Mouse (Mus musculus): ENCODE data around the gene Dbx2. TPM values are rescaled to one million over a fixed set of nuclear protein-coding genes. Genes with fewer than 3 reads are reported as not detected.
A peak's percentile ranks its signal among the peaks of the same experiment; 100 is the strongest.

Gene Dbx2
- polyA plus RNA-seq, 1 experiment from 2014 or later: not detected

DNA sequence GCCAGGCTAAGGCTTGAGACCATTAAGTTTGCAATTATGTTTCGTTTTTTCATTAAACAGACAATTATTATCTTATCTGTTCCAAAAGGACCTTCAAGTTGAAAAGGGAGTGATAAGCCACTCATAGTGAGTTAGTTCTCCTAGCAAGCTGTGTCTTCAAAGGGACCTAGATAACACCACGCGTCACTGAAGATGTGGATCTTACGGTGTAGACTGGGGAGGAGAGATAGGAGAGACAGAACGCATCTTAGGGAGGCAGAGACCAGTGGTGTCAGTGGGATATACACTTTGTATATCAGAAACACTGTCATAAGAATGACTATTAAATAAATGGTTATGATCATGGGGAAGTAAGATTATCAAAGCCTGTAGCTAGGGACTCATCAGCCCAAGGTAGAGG is 4.6 kb upstream of the Dbx2 start:
- WGBS: 89% methylated on average over 5 of the region's 5 CpGs
- no peak overlapping the region for H3K27ac ChIP-seq
- no peaks in the 10 kb centered on the region for H3K4me1 ChIP-seq
- H3K4me2 ChIP-seq: no peak overlapping the region
- no peak overlapping the region for H3K4me3 ChIP-seq
- H3K9me3 ChIP-seq (replicated peaks): no peaks in the 10 kb centered on the region
- H3K9ac ChIP-seq: no peak overlapping the region
- no peak for ATAC-seq
- H3K27me3 ChIP-seq: peaks cover 10% of the 10 kb centered on the region
- H3K36me3 ChIP-seq (ENCODE audit: poor library complexity, severe bottlenecking): no peaks in the 10 kb centered on the region

DNA sequence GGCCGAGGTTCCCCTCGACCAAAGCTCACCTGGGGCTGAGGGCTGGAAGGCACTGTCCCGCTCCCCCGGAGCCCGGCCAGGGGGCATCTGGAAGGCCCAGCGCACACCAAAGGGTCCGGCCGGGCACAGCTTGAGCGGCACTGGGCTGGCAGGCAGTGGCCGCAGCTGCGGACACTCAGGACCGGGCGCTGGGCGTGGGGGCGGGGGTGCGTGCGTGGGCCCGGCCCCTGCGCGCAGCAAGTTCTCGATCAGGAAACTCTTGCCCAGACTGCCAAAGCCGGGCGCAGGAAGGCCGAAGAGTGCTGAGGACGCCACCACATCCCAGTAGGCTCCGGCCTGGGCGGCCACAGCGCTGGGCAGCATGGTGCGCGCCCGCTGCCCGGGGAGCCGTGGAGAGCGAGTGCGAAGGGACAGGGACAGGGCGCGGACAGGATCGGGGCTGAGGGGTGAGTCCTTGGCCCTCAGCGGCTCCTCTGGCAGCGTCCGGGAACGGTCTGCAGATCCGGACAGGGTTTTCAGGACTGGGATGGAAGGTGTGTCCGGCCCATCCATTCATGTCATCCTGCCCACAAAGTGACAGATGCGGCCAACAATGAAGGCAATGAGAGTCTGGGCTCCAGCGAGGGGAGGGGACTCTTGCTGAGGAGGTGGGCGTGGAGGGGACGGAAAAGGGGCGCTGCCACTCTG is 1.4 kb downstream of the Dbx2 start:
- H3K27ac ChIP-seq: no peak overlapping the region
- H3K4me2 ChIP-seq: peak overlapping the region; percentile 68
- peaks cover 68% of the 10 kb centered on the region for H3K27me3 ChIP-seq
- 0 out of 2 replicates have a peak, but pooled peaks have one; percentile 36 for ATAC-seq
- H3K4me1 ChIP-seq: peaks cover 24% of the 10 kb centered on the region
- WGBS: 3% methylated on average over 48 of the region's 49 CpGs
- no peaks in the 10 kb centered on the region for H3K9me3 ChIP-seq (replicated peaks)
- peak overlapping the region; percentile 41 for H3K4me3 ChIP-seq
- H3K36me3 ChIP-seq (ENCODE audit: poor library complexity, severe bottlenecking): no peaks in the 10 kb centered on the region
- H3K9ac ChIP-seq: peak overlapping the region; percentile 50; the same call in 1 of the 2 replicates

DNA sequence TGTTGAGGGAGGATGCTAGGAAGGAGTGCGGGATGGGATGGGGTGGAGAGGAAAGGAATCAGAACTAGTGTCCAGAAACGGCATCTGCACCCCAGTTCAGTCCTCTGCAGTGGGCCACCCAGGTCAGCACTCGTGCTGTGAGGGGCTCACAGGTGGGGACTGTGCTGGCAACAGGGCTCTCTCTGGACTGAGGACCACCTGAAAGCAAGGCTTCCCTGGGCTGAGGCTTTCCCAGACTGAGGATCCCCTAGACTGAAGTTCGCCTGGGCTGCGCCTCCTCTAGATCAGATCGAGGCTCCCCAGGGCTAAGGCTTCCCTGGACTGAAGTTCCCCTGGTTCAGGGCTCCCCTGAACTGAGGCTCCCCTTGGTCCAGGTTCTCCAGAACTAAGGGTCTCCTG is 1.9 kb downstream of the Dbx2 start:
- peak overlapping the region; percentile 50; the same call in 1 of the 2 replicates for H3K9ac ChIP-seq
- peak overlapping the region; percentile 68 for H3K4me2 ChIP-seq
- H3K36me3 ChIP-seq (ENCODE audit: poor library complexity, severe bottlenecking): no peaks in the 10 kb centered on the region
- H3K4me3 ChIP-seq: peak overlapping the region; percentile 41
- 0 out of 2 replicates have a peak, but pooled peaks have one; percentile 13 for ATAC-seq
- WGBS: 5% methylated on average over 6 of the region's 6 CpGs
- peaks cover 67% of the 10 kb centered on the region for H3K27me3 ChIP-seq
- no peaks in the 10 kb centered on the region for H3K9me3 ChIP-seq (replicated peaks)
- no peak overlapping the region for H3K27ac ChIP-seq
- peaks cover 24% of the 10 kb centered on the region for H3K4me1 ChIP-seq

DNA sequence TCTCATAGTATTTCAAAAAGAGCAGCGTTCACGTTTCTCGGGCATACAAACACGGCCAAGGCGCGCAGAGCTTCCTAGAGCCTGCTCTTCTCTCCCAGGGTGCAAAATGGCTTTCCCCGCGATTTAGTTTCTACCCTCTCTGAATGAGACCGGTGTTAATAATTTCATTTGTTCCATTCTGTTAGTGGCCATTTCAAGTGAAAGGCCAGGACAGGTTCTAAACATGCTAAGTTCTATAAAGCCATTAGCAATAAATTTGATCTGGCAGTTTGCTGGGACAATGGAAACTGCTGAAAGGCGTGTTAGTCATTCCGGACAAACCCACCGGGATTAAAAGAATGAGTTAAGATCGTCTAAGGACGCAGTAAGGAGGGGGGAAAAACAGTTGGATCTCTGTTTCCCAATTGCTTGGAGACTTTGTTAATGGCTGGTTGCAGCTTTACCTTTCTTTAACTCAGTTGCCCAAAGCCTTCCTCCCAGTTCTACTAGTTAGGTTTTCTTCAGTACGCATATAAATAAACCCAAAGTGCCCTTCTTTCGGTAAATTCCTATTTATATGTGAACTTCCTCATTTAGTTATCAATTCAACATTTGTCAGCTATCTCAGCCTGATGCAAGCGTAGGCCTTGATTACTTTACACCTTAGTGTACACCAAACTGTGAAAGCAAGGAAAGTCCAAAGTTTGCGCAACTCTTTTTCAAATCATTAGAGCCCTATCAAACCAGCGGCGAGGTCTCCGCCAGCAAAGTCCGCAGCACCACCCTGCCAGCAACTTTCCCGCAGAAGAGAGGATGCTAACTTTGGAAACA is 2.7 kb downstream of the Dbx2 start:
- peaks cover 69% of the 10 kb centered on the region for H3K27me3 ChIP-seq
- no peak overlapping the region for H3K9ac ChIP-seq
- 2% methylated on average over 23 of the region's 23 CpGs for WGBS
- H3K27ac ChIP-seq: no peak overlapping the region
- H3K36me3 ChIP-seq (ENCODE audit: poor library complexity, severe bottlenecking): no peaks in the 10 kb centered on the region
- H3K9me3 ChIP-seq (replicated peaks): no peaks in the 10 kb centered on the region
- peak overlapping the region; percentile 15; the same call in 1 of the 2 replicates for H3K4me2 ChIP-seq
- no peak overlapping the region for H3K4me3 ChIP-seq
- no peak for ATAC-seq
- H3K4me1 ChIP-seq: peaks cover 24% of the 10 kb centered on the region

DNA sequence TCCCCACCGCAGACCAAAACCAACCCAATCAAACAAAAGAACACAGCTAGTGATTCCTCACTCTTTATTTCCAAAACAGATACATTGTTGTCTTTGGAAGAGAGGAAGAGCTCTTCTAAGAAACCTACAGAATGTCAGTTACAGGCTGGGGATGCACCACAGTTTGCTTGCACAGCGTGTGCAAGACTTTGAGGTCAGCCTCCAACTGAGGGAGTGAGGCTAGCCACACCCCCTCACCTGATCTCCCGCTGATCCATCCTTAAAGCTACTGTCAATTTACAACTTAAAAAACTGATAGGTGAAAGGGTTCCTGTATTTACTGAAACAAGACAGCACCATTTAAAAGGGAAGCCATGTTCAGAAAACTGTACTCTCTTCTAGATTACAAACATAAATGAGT is 3.9 kb downstream of the Dbx2 start:
- H3K27me3 ChIP-seq: peaks cover 81% of the 10 kb centered on the region
- no peak overlapping the region for H3K4me2 ChIP-seq
- no peak overlapping the region for H3K27ac ChIP-seq
- H3K9ac ChIP-seq: no peak overlapping the region
- no peak overlapping the region for H3K4me3 ChIP-seq
- 8% methylated on average over 3 of the region's 3 CpGs for WGBS
- H3K9me3 ChIP-seq (replicated peaks): no peaks in the 10 kb centered on the region
- no peaks in the 10 kb centered on the region for H3K36me3 ChIP-seq (ENCODE audit: poor library complexity, severe bottlenecking)
- ATAC-seq: no peak
- peaks cover 24% of the 10 kb centered on the region for H3K4me1 ChIP-seq

DNA sequence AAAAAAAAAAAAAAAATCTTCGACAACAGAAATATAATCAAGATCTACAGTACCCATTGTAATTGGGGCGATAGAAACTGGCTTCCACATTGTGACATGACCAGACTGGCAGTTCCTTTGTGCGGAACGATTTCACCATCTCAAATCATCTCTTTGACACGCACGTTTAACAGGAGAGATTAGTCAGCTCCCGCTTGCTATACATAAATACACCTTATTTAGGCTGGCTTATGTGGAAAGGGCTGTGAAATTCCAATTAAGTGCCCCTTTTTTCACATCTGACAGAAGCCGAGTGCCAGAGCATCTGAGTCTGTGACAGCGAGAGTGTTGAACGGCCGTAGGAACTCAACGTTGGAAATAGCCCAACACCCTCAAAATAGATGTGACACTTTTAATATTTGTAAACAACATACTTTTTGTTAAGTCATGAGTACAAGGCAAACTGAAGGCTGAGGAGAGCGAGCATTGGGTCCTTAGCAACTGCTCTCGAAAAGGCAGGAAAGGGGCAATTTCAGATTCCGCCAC is 12.2 kb downstream of the Dbx2 start:
- no peaks in the 10 kb centered on the region for H3K36me3 ChIP-seq (ENCODE audit: poor library complexity, severe bottlenecking)
- 0 out of 2 replicates have a peak overlapping the region, but pooled peaks have one; percentile 8 for H3K4me2 ChIP-seq
- no peaks in the 10 kb centered on the region for H3K9me3 ChIP-seq (replicated peaks)
- H3K27me3 ChIP-seq: peaks cover 74% of the 10 kb centered on the region
- no peak overlapping the region for H3K9ac ChIP-seq
- H3K4me1 ChIP-seq: peaks cover 37% of the 10 kb centered on the region
- no peak for ATAC-seq
- 20% methylated on average over 15 of the region's 15 CpGs for WGBS
- no peak overlapping the region for H3K27ac ChIP-seq
- H3K4me3 ChIP-seq: no peak overlapping the region

DNA sequence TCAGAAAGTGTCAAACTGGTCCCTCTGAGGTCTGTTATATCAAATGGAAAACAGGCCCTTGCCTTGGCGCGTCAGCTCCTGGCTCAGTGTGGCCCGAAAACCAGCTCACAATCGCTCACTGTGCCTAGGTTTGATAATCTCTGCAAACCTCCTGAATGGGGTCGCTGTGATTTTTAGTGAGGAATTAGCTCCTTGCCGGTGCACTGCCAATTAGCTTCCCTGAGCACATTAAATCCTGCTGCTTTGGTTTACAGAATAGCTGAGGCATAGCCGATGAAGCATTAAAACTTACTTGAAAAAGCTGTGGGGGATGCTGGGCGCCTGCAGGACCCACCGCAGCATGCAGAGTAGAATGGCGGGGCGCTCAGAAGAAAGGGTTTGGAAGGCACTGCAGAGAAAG is 15.4 kb downstream of the Dbx2 start:
- peak; percentile 86 for ATAC-seq
- Histone ChIP-seq H3K36me3 (ENCODE audit: poor library complexity, severe bottlenecking) (no peaks in the 10 kb centered on the region), H3K4me3 (no peak overlapping the region), H3K27ac (no peak overlapping the region), H3K9me3 (replicated peaks) (no peaks in the 10 kb centered on the region), H3K27me3 (peaks cover 68% of the 10 kb centered on the region), H3K4me2 (peak overlapping the region; percentile 43), H3K4me1 (peaks cover 37% of the 10 kb centered on the region), H3K9ac (no peak overlapping the region)
- under 1% methylated on average over 11 of the region's 11 CpGs for WGBS

DNA sequence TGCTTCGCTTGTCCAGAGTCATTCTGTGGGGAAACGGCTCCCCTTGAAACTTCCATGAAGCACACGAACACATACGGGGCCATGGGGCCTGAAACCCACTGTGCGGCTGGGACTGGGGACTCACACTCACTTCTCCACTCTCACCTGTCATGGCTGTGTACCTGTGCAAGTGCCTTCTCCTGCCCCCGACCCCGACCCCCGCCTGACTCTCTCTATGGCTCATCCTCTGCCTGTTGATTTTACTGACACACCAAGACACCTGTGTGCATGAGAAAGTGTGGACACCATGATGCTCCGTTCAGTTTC is 16.0 kb downstream of the Dbx2 start:
- peak; percentile 37; the same call in 1 of the 2 replicates for ATAC-seq

DNA sequence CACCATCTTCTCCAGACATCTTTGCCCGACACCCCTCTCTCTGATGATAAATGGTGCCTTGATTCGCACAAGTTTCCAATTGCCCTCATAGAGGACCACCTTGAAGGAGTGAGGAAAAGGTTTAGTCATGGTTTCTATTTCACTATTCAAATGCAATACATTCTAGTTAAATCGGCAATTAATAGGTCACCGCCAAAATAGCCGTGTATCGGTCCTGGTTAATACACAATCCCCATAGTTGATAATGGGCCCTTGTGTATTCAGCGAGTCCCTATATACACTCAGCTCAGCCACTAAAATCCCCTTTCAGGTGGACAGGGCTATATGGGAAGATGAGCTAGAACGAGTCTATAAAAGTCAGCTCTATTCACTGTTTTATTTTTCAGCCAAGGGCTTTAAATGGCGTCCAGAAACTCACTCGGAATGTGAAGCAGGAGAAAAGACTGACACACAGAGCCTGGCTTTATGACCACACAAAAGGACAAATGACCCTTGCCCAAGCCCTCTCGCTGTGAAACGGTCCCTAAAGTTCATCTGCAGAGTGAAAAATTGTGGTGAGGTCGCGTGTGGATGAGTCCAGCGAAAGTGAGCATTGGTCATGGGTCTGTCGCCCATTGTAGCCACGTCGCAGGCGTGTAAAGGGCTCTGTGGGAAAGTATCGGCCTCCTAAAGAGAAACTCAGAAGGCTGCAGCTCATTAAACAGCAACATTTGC is 16.5 kb downstream of the Dbx2 start:
- peak overlapping the region; percentile 43 for H3K4me2 ChIP-seq
- no peaks in the 10 kb centered on the region for H3K36me3 ChIP-seq (ENCODE audit: poor library complexity, severe bottlenecking)
- H3K4me1 ChIP-seq: peaks cover 35% of the 10 kb centered on the region
- peaks cover 66% of the 10 kb centered on the region for H3K27me3 ChIP-seq
- no peak overlapping the region for H3K27ac ChIP-seq
- ATAC-seq: 0 out of 2 replicates have a peak, but pooled peaks have one; percentile 19
- 0 out of 2 replicates have a peak overlapping the region, but pooled peaks have one; percentile 6 for H3K9ac ChIP-seq
- no peak overlapping the region for H3K4me3 ChIP-seq
- no peaks in the 10 kb centered on the region for H3K9me3 ChIP-seq (replicated peaks)
- 19% methylated on average over 20 of the region's 20 CpGs for WGBS

More for the DNA sequence above, 16.0 kb downstream of the Dbx2 start:
- Histone ChIP-seq H3K4me2 (peak overlapping the region; percentile 43), H3K9ac (no peak overlapping the region), H3K9me3 (replicated peaks) (no peaks in the 10 kb centered on the region), H3K27ac (no peak overlapping the region), H3K4me3 (no peak overlapping the region), H3K36me3 (ENCODE audit: poor library complexity, severe bottlenecking) (no peaks in the 10 kb centered on the region), H3K4me1 (peaks cover 35% of the 10 kb centered on the region), H3K27me3 (peaks cover 66% of the 10 kb centered on the region)
- 5% methylated on average over 9 of the region's 9 CpGs for WGBS

DNA sequence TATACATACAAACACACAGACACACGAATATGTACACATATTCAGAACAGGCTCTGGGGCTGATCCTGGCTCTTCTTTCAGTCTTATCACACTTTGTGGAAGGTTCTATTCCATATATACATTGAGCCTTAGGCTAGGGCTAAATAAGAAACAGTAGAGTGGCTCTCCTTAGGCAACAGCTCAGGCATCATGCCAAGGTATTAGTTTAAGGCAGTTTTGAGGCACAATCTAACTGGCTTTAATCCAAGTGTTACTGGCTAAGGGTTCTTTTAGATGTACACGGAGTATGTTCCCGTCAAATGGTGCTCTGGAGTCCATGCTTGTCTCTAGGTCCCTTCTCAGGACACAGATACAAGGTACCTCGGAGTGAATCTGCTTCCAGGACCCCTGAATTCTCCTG is 31.4 kb downstream of the Dbx2 start:
- Histone ChIP-seq H3K9me3 (replicated peaks) (no peaks in the 10 kb centered on the region), H3K27me3 (no peaks in the 10 kb centered on the region), H3K4me1 (peaks cover 11% of the 10 kb centered on the region), H3K4me3 (no peak overlapping the region), H3K27ac (no peak overlapping the region), H3K4me2 (no peak overlapping the region), H3K9ac (no peak overlapping the region), H3K36me3 (ENCODE audit: poor library complexity, severe bottlenecking) (no peaks in the 10 kb centered on the region)
- WGBS: 81% methylated on average over 4 of the region's 4 CpGs
- ATAC-seq: no peak

DNA sequence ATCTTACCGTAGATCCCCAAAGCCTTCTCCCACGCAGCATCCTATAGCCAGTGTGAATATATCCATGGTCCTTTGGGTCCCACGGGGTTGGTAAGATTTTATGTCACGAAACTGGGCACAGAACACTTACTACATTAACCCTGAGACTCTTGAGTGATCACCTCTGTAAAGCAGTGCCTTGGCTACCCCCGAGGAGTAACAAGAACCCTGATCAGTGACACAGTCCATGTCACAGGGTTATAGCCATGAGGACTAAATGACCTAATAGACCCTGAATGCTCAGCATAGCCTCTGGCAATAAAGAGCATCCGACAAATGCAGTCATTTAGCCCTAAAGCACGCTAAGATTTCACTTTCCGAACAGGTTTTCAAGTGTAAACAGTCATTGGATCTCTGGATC is 33.0 kb downstream of the Dbx2 start:
- H3K4me3 ChIP-seq: no peak overlapping the region
- H3K4me2 ChIP-seq: no peak overlapping the region
- H3K4me1 ChIP-seq: peaks cover 11% of the 10 kb centered on the region
- no peak overlapping the region for H3K9ac ChIP-seq
- H3K27ac ChIP-seq: no peak overlapping the region
- H3K27me3 ChIP-seq: no peaks in the 10 kb centered on the region
- no peaks in the 10 kb centered on the region for H3K36me3 ChIP-seq (ENCODE audit: poor library complexity, severe bottlenecking)
- no peak for ATAC-seq
- no peaks in the 10 kb centered on the region for H3K9me3 ChIP-seq (replicated peaks)
- WGBS: 90% methylated on average over 8 of the region's 8 CpGs

DNA sequence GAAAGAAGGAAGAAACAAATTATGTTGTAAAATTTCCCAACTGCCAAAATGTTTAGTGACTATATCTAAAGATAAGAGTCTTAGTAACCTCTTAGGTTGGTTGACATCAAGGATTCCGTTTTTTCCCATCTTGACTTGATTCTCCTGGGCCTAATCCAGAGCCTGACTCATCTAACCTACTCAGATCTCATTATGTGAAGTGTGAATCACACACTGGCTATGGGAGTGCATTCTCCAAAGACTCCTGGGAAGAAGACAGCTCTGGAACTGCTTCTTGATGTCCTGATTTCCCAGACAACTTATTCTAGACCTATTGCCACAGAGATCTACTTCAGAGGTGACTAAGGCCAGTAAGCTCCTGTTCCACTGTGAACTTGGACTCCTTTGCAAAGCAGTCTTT is 43.2 kb downstream of the Dbx2 start:
- Histone ChIP-seq H3K4me2 (no peak overlapping the region), H3K36me3 (ENCODE audit: poor library complexity, severe bottlenecking) (no peaks in the 10 kb centered on the region), H3K9ac (no peak overlapping the region), H3K27me3 (no peaks in the 10 kb centered on the region), H3K4me1 (no peaks in the 10 kb centered on the region), H3K4me3 (no peak overlapping the region), H3K27ac (no peak overlapping the region), H3K9me3 (replicated peaks) (no peaks in the 10 kb centered on the region)
- WGBS: 79% methylated on average over 1 of the region's 1 CpGs
- ATAC-seq: no peak
